Mouse (Mus musculus) MEL (cell line): ENCODE measurements at regions not wholly inside any gene's neighbourhood (a gene's known extent, or its start where the extent isn't known, plus 50 kb on each side); places are given as distances from the start of the nearest gene placed in this dataset.

ENCODE experiments used
- BHLHE40 ChIP-seq: IDR thresholded peaks from 2 replicates; pipeline ENCODE4 v1.6.1; 2012; ENCODE audit warnings: low read depth, mild to moderate bottlenecking, inconsistent platforms, low read length, improper control_type of control experiment, borderline replicate concordance
- CTCF ChIP-seq, 3 experiments: IDR thresholded peaks in 2 of 3; conservative IDR thresholded peaks in 1 of 3; 2 replicates each; pipeline ENCODE4 v1.5.1; 2011 to 2012; ENCODE audit warnings: low read length in 3 of 3, low read depth in 2 of 3, mild to moderate bottlenecking in 2 of 3, improper control_type of control experiment in 1 of 3, inconsistent platforms in 1 of 3, mixed read lengths in 1 of 3, moderate library complexity in 1 of 3; ENCODE audit not compliant: control insufficient read depth in 1 of 3, insufficient read depth in 1 of 3, poor library complexity in 1 of 3, severe bottlenecking in 1 of 3
- E2F4 ChIP-seq: IDR thresholded peaks from 2 replicates; pipeline ENCODE4 v1.6.1; 2011; ENCODE audit warnings: low read depth, low read length, improper control_type of control experiment, borderline replicate concordance
- GATA1 ChIP-seq: IDR thresholded peaks from 2 replicates; pipeline ENCODE4 v1.6.1; 2011; ENCODE audit warnings: low read depth, low read length, improper control_type of control experiment
- HCFC1 ChIP-seq: IDR thresholded peaks from 2 replicates; pipeline ENCODE4 v1.6.1; 2012; ENCODE audit warnings: low read depth, mild to moderate bottlenecking, inconsistent platforms, low read length, improper control_type of control experiment, moderate library complexity
- JUND ChIP-seq: IDR thresholded peaks from 2 replicates; pipeline ENCODE4 v1.6.1; 2011; ENCODE audit warnings: low read depth, mild to moderate bottlenecking, improper control_type of control experiment, low read length
- MAFK ChIP-seq: IDR thresholded peaks from 2 replicates; pipeline ENCODE4 v1.6.1; 2011; ENCODE audit warnings: low read depth, mild to moderate bottlenecking, low read length, improper control_type of control experiment, borderline replicate concordance
- POLR2A ChIP-seq, 2 experiments: IDR thresholded peaks; 2 replicates each; pipeline ENCODE4 v1.6.1; 2011 to 2012; ENCODE audit warnings: low read length in 2 of 2, mild to moderate bottlenecking in 2 of 2, control low read depth in 1 of 2, improper control_type of control experiment in 1 of 2, low read depth in 1 of 2, moderate library complexity in 1 of 2; ENCODE audit not compliant: control insufficient read depth in 1 of 2, insufficient read depth in 1 of 2, poor library complexity in 1 of 2
- POLR2AphosphoS2 ChIP-seq: IDR thresholded peaks from 2 replicates; pipeline ENCODE4 v1.6.1; 2011; ENCODE audit warnings: low read length, improper control_type of control experiment
- TBP ChIP-seq: IDR thresholded peaks from 2 replicates; pipeline ENCODE4 v1.8.0; 2011; ENCODE audit warnings: low read depth, low read length, improper control_type of control experiment
- UBTF ChIP-seq: IDR thresholded peaks from 2 replicates; pipeline ENCODE4 v1.6.1; 2012; ENCODE audit warnings: low read depth, mild to moderate bottlenecking, inconsistent platforms, low read length, improper control_type of control experiment, moderate library complexity, borderline replicate concordance; ENCODE audit not compliant: insufficient read depth

- no peak for TF ChIP-seq GATA1
- TF ChIP-seq HCFC1: no peak
- TF ChIP-seq POLR2A (IDR thresholded peaks at IDR 0.05; ENCODE audit: control insufficient read depth in 1 of 2, insufficient read depth in 1 of 2, low read depth in 1 of 2, low read length in 2 of 2, poor library complexity in 1 of 2): no peak
- no peak for TF ChIP-seq CTCF (IDR thresholded peaks at IDR 0.05 in 2 of 3, conservative IDR thresholded peaks at IDR 0.05 in 1 of 3; ENCODE audit: control insufficient read depth in 1 of 3, insufficient read depth in 1 of 3, low read depth in 2 of 3, low read length in 3 of 3, poor library complexity in 1 of 3, severe bottlenecking in 1 of 3)
- TF ChIP-seq MAFK: no peak
- TF ChIP-seq POLR2AphosphoS2: no peak
- TF ChIP-seq JUND: no peak
- TF ChIP-seq TBP: no peak
- TF ChIP-seq UBTF: no peak
- TF ChIP-seq BHLHE40: no peak
- no peak for TF ChIP-seq E2F4
These were observed 269.7 kb upstream of the Sulf2 start for GRCm38 (mm10) chr2:166425141-166425540.
